Mouse (Mus musculus) 3T3-L1 (cell line): ENCODE results near the gene Ephb3.
"Not testable (repeated sequence)": the region's sequence is repeated elsewhere in the genome, so short reads cannot be mapped to it uniquely, and the experiment has no call there.

Source experiments
- DNase-seq: peaks from one replicate; pipeline ENCODE4 v3.0.0-alpha.2; 2015; ENCODE audit warnings: low read depth, low spot score

Ephb3 gene

DNA sequence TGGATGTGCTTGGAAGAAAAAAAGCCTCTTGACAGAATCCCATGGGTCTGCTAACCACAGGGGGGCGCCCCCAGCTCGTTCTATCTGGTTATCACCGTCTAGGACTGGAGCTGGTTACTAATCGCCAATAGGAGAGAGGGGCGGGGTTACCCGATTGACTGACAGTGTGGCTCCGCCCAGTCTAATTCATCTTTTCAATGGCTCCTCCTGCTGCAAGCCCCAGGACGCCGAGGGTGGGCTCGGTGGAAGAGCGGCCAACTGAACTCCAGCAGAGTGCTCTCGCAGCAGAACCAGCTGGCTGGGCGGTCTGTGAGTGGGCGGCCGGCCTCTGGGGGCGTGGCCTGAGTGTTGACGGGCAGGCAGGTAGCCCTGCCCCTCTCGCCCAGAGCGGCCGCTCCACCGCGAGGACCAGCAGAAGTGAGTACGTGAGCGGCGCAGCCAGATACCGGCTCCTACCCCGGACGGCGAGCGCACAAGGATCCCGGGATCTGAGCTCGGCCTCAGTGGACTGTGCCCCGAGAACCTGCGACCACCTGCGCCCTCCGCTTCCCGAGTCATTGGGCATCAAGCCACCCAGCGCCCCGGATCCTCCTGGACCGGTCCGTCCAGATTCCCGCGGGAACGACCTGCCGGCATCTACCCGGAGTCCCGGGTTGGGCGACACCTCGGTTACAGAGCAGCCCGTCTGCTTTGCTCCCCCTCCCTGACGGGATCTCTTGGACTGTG is at the start of gene Ephb3:
Gene Ephb3, plus strand, starts transcription at position 389 of the 726 bp plus-strand sequence.
- peak; percentile 100 for DNase-seq

DNA sequence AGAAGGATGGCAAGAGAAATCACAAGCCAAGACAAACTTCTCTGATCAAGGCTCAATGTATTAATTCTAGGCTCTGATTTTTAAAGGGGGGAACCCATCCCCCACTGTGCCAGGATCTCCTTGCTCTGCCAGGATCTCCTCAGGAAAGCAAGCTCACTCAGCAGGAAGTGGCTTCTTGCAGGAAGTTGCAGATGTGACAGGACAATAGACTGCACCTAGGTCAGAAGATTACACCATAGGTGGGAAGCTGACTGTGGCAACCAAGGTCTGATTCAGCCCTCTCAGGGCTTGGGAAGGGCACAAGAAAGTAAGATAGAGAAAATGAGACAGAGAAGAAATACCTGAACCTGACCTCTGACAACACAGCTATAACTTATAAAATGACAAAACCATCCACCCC is 48.3 kb upstream of the Ephb3 start:
- DNase-seq, result not testable (repeated sequence)

DNA sequence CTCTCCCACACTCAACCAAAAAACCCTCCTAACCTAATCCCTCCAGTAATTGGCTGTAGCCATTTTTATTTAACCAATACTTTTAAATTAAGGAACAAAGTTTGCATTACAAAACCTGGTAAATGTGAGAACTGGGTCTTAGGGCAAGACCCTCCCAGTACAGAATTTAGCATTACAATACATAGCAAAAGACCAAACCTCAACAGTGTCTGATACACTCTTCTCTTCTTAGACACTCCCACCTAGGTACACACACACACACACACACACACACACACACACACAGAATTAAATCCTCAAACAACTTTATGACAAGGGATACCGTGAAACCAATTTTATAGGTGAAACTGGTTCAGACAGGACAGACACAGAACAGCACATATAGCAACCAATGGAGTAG is 45.3 kb upstream of the Ephb3 start:
- DNase-seq, result not testable (repeated sequence)

- not testable (repeated sequence) for DNase-seq
These were observed 41.1 kb upstream of the Ephb3 start for GRCm38 (mm10) chr16:21163423-21163822.

- not testable (repeated sequence) for DNase-seq
These were observed 39.0 kb upstream of the Ephb3 start for GRCm38 (mm10) chr16:21165343-21166220.

DNA sequence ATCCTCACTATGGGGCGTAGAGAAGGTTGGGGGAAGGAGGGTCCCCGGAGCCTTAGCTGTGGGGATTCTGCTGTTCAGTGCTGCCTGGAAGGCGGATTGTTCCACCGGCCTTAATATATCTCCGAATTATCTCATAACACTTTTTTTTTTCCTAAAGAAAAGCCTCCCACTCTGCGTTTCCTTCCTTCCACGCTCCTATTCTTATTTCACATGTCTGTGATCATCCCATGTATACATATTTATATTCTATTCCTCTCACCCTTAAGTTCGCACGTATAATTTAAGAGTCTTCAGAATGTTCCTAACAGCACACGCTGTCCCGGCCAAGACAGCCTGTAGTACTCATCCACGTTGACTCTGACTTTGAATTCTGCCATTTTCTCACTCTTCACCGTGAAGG is 35.8 kb upstream of the Ephb3 start:
- DNase-seq, result no peak

DNA sequence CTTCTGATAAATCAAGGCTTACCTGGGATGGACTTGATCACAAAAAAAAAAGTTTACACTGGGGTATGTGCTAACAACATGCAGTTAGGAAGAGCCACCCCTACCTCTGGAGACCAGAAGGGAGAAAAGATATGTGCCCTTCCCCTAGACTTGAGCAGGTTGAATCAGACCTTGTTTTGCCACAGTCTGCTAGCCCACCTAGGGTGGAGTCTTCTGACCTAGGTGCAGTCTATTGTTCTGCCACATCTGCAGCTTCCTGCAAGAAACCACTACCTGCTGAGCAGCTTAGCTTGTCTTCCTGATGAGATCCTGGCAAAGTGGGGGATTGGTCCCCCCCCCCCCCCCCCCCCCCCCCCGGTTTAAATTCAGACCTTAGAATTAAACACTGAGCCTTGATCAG is 29.3 kb upstream of the Ephb3 start:
- no peak for DNase-seq

DNA sequence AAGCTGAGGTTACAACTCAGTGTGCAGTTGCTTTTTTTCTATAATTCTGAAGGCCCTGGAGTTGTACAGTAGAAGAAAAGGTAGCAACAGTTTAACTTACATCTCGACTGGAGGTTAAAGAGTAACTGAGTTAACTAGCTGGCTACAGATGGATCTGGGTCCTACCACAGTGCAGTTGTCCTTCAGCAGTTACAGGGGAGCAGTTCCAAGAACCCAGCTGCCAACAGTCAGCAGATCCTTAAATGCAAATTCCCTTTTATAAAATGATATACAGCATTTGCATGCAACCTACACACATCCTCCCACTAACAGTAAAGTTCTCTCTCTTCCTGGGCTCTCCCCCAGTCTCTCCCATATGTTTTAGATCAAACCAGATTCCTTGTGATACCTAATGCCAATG is 22.4 kb upstream of the Ephb3 start:
- no peak for DNase-seq

DNA sequence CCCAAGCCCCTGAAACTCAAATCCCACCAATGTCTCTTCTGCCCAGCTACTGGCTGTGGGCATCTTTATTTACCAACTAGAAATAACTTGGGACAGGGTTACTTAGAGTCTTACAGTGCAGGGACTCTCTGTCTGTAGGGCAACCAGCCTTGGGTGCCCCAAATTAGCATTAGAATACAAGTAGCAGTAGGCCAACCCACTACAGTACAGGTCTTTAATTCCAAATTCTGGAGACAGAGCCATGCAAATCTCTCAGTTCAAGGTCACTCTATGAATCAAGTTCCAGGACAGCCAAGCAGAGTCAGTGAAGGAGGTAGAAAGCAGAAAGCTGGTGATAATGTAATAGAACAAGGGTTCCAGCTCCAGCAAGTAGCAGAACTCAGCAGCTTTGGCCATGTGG is 19.9 kb upstream of the Ephb3 start:
- DNase-seq, result no peak

- no peak for DNase-seq
These were observed 17.0 kb upstream of the Ephb3 start for GRCm38 (mm10) chr16:21187568-21187967.

- DNase-seq, result peak; percentile 49
These were observed 16.2 kb upstream of the Ephb3 start for GRCm38 (mm10) chr16:21188345-21188744.

DNA sequence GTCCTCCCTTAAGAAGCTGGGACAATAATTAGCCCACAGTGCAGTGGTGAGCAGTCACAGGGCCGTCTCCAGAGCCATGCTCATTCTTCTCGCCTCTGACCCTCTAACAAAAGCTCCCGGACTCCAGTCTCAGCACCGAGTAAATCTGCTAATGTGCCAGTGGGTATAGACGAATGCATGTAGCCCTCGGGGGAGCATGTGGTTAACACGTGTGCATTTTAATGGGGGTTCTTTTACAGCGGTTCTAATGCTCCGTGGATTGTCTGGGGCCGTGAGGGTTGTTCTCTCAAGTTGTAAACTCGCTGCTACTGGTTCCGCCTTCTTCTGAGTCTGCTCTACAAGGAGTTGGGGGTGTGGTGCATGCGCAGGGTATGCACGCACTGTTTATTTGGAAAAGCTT is 13.0 kb upstream of the Ephb3 start:
- no peak for DNase-seq

DNA sequence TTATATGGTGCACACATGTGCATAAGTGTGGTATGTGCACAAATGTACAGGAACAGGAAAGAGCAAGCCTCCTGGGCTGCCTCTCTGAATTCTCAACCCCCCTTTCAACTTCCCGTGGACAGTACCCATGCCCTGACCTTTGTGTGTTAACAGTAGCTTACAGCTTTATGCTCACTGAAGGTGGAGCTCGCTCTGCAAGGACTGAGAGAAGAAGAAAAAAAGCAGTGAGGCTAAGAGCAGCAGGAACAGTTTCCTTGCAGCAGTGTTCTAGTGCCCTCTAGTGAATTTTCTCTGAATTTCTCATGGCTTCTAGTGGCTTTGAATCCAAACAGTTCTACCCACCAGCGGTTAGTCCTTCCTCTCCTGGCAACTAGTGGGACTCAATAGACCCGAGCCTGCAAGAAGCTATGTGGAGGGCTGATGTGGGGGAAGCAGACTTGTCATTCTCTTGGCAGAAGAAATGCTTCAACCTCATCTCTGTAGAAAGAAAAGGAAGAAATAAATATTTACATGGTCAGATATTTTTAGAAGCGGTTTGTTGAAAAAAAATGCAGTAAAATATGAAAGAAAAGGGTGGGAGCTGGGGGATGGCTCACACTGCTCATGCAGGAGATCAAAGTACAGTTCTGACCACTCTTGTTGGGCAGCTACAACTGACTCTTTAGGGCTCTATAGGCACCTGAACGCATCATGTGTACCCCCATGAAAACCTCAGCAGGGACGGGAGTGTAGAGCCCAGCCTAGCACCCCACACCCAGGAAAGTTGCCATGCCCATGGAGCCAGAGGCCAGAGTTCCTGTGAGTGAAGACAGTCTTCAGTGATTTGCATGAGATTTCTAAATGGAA is 11.8 kb upstream of the Ephb3 start:
- peak; percentile 90 for DNase-seq

DNA sequence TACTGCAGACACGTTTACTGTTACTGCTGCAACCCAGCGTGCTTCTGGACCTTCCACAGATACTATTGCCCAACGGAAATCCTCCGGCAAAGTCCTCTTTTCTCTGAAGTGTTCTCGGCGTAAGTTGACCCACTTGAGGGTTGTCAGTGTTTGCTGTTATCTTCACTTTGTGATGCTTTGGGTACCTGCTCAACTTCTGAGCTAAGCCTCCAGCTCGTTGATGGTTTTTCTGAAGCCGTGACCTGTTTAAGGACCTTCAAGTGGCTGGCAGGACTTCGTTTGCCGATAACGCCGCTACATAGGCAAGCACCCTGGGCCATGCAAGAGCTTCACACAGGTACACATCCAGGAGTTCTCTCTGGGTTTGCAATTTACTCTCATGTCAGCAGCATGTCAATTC is 10.4 kb upstream of the Ephb3 start:
- DNase-seq, result no peak

DNA sequence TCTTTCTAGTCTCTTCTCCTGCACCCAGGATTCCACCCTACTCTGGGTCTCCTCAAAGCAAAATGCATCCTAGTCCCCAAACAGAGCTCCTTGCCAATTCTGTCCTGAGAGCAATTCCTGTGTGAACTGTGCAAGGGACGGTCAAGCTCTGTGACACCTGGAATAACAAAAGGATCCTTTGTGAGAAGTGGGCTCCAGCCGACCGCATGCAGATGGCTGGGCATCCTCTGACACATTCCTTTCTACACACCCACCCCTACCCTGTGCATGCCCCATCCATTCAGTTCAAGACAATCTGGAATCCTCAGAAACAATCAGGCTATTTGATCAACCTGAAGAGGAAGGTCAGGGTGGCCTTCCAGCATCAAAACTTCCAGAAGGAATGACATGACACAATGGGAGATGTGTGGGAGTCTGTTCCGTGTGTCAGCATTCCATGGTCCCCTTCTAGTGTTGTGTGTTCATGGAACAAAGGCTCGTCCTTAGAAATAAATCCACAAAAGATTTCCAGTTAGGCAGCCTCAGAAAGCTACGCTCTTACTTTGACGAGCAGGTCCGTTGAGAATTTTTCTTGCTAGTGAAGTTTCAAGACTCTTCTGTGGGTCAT is 9.2 kb upstream of the Ephb3 start:
- no peak for DNase-seq

DNA sequence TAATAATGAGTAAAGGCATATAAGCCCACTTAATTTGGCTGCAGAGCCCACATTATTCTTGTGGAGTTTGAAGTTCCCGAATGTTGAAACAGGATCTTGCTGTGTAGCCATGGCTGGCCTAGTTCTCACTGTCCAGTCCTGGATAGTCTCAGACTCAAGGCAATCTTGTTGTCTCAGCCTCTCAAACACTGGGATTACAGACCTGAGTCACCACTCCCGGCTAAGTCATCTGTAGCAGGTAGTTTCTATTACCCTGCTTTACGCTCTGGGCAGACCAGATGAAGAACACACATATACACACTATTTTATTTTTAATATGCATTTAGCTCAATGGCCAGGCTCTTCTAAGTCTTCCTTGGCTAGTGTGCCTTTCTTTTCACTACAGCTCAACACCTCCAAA is 8.0 kb upstream of the Ephb3 start:
- DNase-seq, result no peak

- DNase-seq, result no peak
These were observed 7.0 kb upstream of the Ephb3 start for GRCm38 (mm10) chr16:21197542-21197941.

- DNase-seq, result no peak
These were observed 6.5 kb upstream of the Ephb3 start for GRCm38 (mm10) chr16:21198006-21198405.

DNA sequence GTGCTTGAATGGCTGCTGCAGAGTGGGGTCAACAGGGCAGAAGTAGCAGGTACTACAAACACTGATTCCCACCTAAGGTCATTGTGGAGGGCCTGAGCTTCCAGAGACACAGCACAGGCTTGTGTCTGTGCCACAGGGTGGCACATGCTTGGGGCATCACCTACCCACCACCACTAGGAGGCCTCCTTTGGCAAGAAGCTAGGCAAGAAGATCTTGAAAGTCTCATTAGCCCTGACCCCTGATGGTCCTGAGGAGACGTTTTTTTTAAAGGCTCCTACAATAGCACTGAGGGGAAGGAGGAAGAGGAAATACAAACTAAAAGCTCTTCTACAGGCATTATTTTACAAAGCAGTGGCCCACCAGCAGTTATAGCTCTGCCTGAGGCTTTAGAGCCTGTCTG is 6.0 kb upstream of the Ephb3 start:
- peak; percentile 59 for DNase-seq

DNA sequence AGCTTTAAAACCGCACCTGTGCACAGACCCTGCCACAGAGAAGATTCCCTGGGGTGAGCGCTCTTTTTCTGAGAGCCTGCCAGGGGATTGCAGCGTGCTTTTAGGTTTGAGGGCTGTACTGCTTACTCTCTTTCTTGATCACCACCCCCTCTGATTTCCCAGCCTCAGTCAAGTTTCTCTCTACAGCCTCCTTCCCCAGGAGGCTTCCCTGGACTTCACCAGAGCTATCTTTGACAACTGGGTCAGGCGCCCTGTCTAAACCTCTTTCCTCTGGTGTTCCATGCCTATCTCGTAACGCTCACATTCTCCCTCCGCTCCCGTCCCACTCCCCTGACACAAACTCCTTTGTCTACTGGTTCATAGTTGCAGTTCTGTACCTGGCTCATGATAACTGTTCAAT is 5.1 kb upstream of the Ephb3 start:
- no peak for DNase-seq

- no peak for DNase-seq
These were observed 1.8 kb upstream of the Ephb3 start for GRCm38 (mm10) chr16:21202731-21203130.
